Mouse (Mus musculus): ENCODE results near the gene Bysl. TPM values are rescaled to one million over a fixed set of nuclear protein-coding genes. Genes with fewer than 3 reads are reported as not detected.

Gene Bysl
- total and polyA plus RNA-seq, 2 experiments from 2014 or later, result 25.8 to 33.1 TPM

GRCm38 (mm10) chr17:47567271-47567670, 44.0 kb downstream of the Bysl start:
- no peak for TF ChIP-seq CTCF (IDR thresholded peaks at IDR 0.05)

GRCm38 (mm10) chr17:47566133-47566532, 45.2 kb downstream of the Bysl start:
- no peak overlapping the region for H3K9ac ChIP-seq (replicated peaks; ENCODE audit: low read length, poor library complexity, severe bottlenecking)
- H3K27ac ChIP-seq (ENCODE audit: low read depth, low read length), result no peak overlapping the region
- no peaks in the 10 kb centered on the region for H3K27me3 ChIP-seq (ENCODE audit: insufficient read depth, low read length)
- H3K4me3 ChIP-seq (ENCODE audit: low read depth, low read length), result no peak overlapping the region
- H3K9me3 ChIP-seq (ENCODE audit: low read length), result no peaks in the 10 kb centered on the region
- H3K4me2 ChIP-seq (ENCODE audit: low read depth, low read length, poor library complexity, severe bottlenecking), result no peak overlapping the region
- no peaks in the 10 kb centered on the region for H3K4me1 ChIP-seq (ENCODE audit: insufficient read depth, low read length)
- ATAC-seq (ENCODE audit: low FRiP score), result no peak
- WGBS, result 14% methylated on average over 2 of the region's 2 CpGs
- DNase-seq (ENCODE audit: low spot score), result no peak
- TF ChIP-seq CTCF (IDR thresholded peaks at IDR 0.05), result no peak
- H3K36me3 ChIP-seq (ENCODE audit: insufficient read depth, low read length), result no peaks in the 10 kb centered on the region

More at GRCm38 (mm10) chr17:47567271-47567670, 44.0 kb downstream of the Bysl start:
- ATAC-seq (ENCODE audit: low FRiP score) (no peak), DNase-seq (ENCODE audit: low spot score) (no peak)
- WGBS, result 79% methylated on average over 3 of the region's 3 CpGs
- no peaks in the 10 kb centered on the region for H3K4me1 ChIP-seq (ENCODE audit: insufficient read depth, low read length)
- no peak overlapping the region for H3K27ac ChIP-seq (ENCODE audit: low read depth, low read length)
- no peak overlapping the region for H3K4me3 ChIP-seq (ENCODE audit: low read depth, low read length)
- H3K4me2 ChIP-seq (ENCODE audit: low read depth, low read length, poor library complexity, severe bottlenecking), result no peak overlapping the region
- H3K27me3 ChIP-seq (ENCODE audit: insufficient read depth, low read length), result no peaks in the 10 kb centered on the region
- no peak overlapping the region for H3K9ac ChIP-seq (replicated peaks; ENCODE audit: low read length, poor library complexity, severe bottlenecking)
- no peaks in the 10 kb centered on the region for H3K9me3 ChIP-seq (ENCODE audit: low read length)
- H3K36me3 ChIP-seq (ENCODE audit: insufficient read depth, low read length), result no peaks in the 10 kb centered on the region

- Histone ChIP-seq H3K36me3 (ENCODE audit: insufficient read depth, low read length) (no peaks in the 10 kb centered on the region), H3K4me3 (ENCODE audit: low read depth, low read length) (no peak overlapping the region), H3K9ac (replicated peaks; ENCODE audit: low read length, poor library complexity, severe bottlenecking) (no peak overlapping the region), H3K27ac (ENCODE audit: low read depth, low read length) (no peak overlapping the region), H3K4me1 (ENCODE audit: insufficient read depth, low read length) (no peaks in the 10 kb centered on the region), H3K27me3 (ENCODE audit: insufficient read depth, low read length) (no peaks in the 10 kb centered on the region), H3K4me2 (ENCODE audit: low read depth, low read length, poor library complexity, severe bottlenecking) (no peak overlapping the region), H3K9me3 (ENCODE audit: low read length) (no peaks in the 10 kb centered on the region)
- ATAC-seq (ENCODE audit: low FRiP score) (no peak), DNase-seq (ENCODE audit: low spot score) (no peak)
- TF ChIP-seq CTCF (IDR thresholded peaks at IDR 0.05), result no peak
- WGBS, result 91% methylated on average over 5 of the region's 5 CpGs
Observed at GRCm38 (mm10) chr17:47564612-47565011, 46.7 kb downstream of the Bysl start.

GRCm38 (mm10) chr17:47562875-47563274, 48.4 kb downstream of the Bysl start:
- Histone ChIP-seq H3K27me3 (ENCODE audit: insufficient read depth, low read length) (no peaks in the 10 kb centered on the region), H3K27ac (ENCODE audit: low read depth, low read length) (no peak overlapping the region), H3K4me1 (ENCODE audit: insufficient read depth, low read length) (no peaks in the 10 kb centered on the region), H3K9ac (replicated peaks; ENCODE audit: low read length, poor library complexity, severe bottlenecking) (no peak overlapping the region), H3K4me2 (ENCODE audit: low read depth, low read length, poor library complexity, severe bottlenecking) (no peak overlapping the region), H3K4me3 (ENCODE audit: low read depth, low read length) (no peak overlapping the region), H3K9me3 (ENCODE audit: low read length) (no peaks in the 10 kb centered on the region), H3K36me3 (ENCODE audit: insufficient read depth, low read length) (no peaks in the 10 kb centered on the region)
- no peak for TF ChIP-seq CTCF (IDR thresholded peaks at IDR 0.05)
- DNase-seq (ENCODE audit: low spot score) (no peak), ATAC-seq (ENCODE audit: low FRiP score) (no peak)
- WGBS, result 81% methylated on average over 6 of the region's 6 CpGs

- WGBS, result 63% methylated on average over 6 of the region's 6 CpGs
- no peaks in the 10 kb centered on the region for H3K27me3 ChIP-seq (ENCODE audit: insufficient read depth, low read length)
- TF ChIP-seq CTCF (IDR thresholded peaks at IDR 0.05), result no peak
Observed at GRCm38 (mm10) chr17:47559726-47560125, 51.6 kb downstream of the Bysl start.

GRCm38 (mm10) chr17:47557179-47557578, 54.1 kb downstream of the Bysl start:
- H3K9ac ChIP-seq (replicated peaks; ENCODE audit: low read length, poor library complexity, severe bottlenecking), result no peak overlapping the region
- no peak for DNase-seq (ENCODE audit: low spot score)
- H3K4me3 ChIP-seq (ENCODE audit: low read depth, low read length), result no peak overlapping the region
- no peak for ATAC-seq (ENCODE audit: low FRiP score)
- no peaks in the 10 kb centered on the region for H3K9me3 ChIP-seq (ENCODE audit: low read length)
- no peak overlapping the region for H3K27ac ChIP-seq (ENCODE audit: low read depth, low read length)
- no peaks in the 10 kb centered on the region for H3K27me3 ChIP-seq (ENCODE audit: insufficient read depth, low read length)
- H3K4me1 ChIP-seq (ENCODE audit: insufficient read depth, low read length), result no peaks in the 10 kb centered on the region
- TF ChIP-seq CTCF (IDR thresholded peaks at IDR 0.05), result no peak
- 73% methylated on average over 2 of the region's 3 CpGs for whole genome bisulfite sequencing
- no peak overlapping the region for H3K4me2 ChIP-seq (ENCODE audit: low read depth, low read length, poor library complexity, severe bottlenecking)
- H3K36me3 ChIP-seq (ENCODE audit: insufficient read depth, low read length), result no peaks in the 10 kb centered on the region

More at GRCm38 (mm10) chr17:47559726-47560125, 51.6 kb downstream of the Bysl start:
- Histone ChIP-seq H3K4me2 (ENCODE audit: low read depth, low read length, poor library complexity, severe bottlenecking) (no peak overlapping the region), H3K4me1 (ENCODE audit: insufficient read depth, low read length) (no peaks in the 10 kb centered on the region), H3K9ac (replicated peaks; ENCODE audit: low read length, poor library complexity, severe bottlenecking) (no peak overlapping the region), H3K4me3 (ENCODE audit: low read depth, low read length) (no peak overlapping the region), H3K36me3 (ENCODE audit: insufficient read depth, low read length) (no peaks in the 10 kb centered on the region), H3K9me3 (ENCODE audit: low read length) (no peaks in the 10 kb centered on the region), H3K27ac (ENCODE audit: low read depth, low read length) (no peak overlapping the region)
- DNase-seq (ENCODE audit: low spot score) (no peak), ATAC-seq (ENCODE audit: low FRiP score) (no peak)
